Mouse (Mus musculus) right cerebral cortex, adult 2 months (tissue): Measurements from ENCODE around the gene Trim56.
"Not testable (repeated sequence)": the region's sequence is repeated elsewhere in the genome, so short reads cannot be mapped to it uniquely, and the experiment has no call there.

ENCODE experiments used
- DNase-seq, 2 experiments: peaks; one replicate each; pipeline ENCODE4 v3.0.0; 2021 to 2022; ENCODE audit warnings: low spot score in 2 of 2

Gene Trim56

GRCm38 (mm10) chr5:137115866-137116847, at the start of gene Trim56:
Trim56 (minus strand) TSS chr5:137116209.
- no peak for DNase-seq

GRCm38 (mm10) chr5:137161853-137162252, 45.8 kb upstream of the Trim56 start:
- no peak for DNase-seq

GRCm38 (mm10) chr5:137159461-137159860, 43.5 kb upstream of the Trim56 start:
- peak in 1 of 2 experiments; percentile 7 for DNase-seq

- no peak for DNase-seq
These were observed 37.3 kb upstream of the Trim56 start for GRCm38 (mm10) chr5:137153289-137153688.

GRCm38 (mm10) chr5:137152623-137153022, 36.6 kb upstream of the Trim56 start:
- DNase-seq = no peak

- not testable (repeated sequence) for DNase-seq
These were observed 33.4 kb upstream of the Trim56 start, which contains the start of gene Muc3 for GRCm38 (mm10) chr5:137149272-137149882. Muc3 (minus strand) TSS chr5:137149322.

- DNase-seq = no peak
These were observed 24.8 kb upstream of the Trim56 start for GRCm38 (mm10) chr5:137140836-137141235.

GRCm38 (mm10) chr5:137138977-137139376, 23.0 kb upstream of the Trim56 start:
- no peak for DNase-seq

GRCm38 (mm10) chr5:137134959-137135358, 18.9 kb upstream of the Trim56 start:
- DNase-seq = no peak

- peak; percentile 47 for DNase-seq
These were observed 15.5 kb upstream of the Trim56 start for GRCm38 (mm10) chr5:137131490-137131889.

- DNase-seq = no peak
These were observed 13.3 kb upstream of the Trim56 start for GRCm38 (mm10) chr5:137129281-137129680.

GRCm38 (mm10) chr5:137123516-137123915, 7.5 kb upstream of the Trim56 start:
- DNase-seq = no peak

- peak; percentile 67 to 70 for DNase-seq
These were observed 6.7 kb upstream of the Trim56 start for GRCm38 (mm10) chr5:137122686-137123193.

GRCm38 (mm10) chr5:137121280-137121679, 5.3 kb upstream of the Trim56 start:
- no peak for DNase-seq

- no peak for DNase-seq
These were observed 2.9 kb upstream of the Trim56 start for GRCm38 (mm10) chr5:137118878-137119277.

GRCm38 (mm10) chr5:137117994-137118393, 2.0 kb upstream of the Trim56 start:
- DNase-seq = not testable (repeated sequence)

GRCm38 (mm10) chr5:137116987-137117386, 978 bp upstream of the Trim56 start:
- no peak for DNase-seq

GRCm38 (mm10) chr5:137114891-137115561, 983 bp downstream of the Trim56 start:
- DNase-seq = no peak

GRCm38 (mm10) chr5:137111542-137112408, 4.2 kb downstream of the Trim56 start:
- DNase-seq = no peak

- no peak for DNase-seq
These were observed 5.1 kb downstream of the Trim56 start for GRCm38 (mm10) chr5:137110863-137111262.
